In the genomic region with DNA sequence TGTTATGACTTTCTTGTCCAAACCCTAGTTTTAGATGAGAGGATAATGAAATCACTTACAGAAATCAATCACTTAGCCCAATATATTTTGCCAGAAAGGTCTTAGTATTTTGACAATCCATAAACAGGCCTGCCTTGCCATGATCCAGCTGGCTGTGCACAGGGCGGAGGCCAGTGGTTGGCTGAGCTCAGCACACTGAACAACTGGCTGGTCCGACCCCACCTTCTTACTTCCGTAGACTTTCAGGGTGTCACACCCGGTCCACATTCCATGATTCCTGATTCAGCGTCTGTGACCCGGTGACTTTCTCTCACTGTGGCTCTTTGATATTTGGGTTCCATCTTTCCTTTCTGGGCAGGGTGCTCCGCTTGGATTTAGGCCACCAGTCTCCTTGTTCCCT, we compare ENCODE assay signal across 25 mouse cellular contexts.
DNase-seq lines count a peak whose midpoint lies in the region; ATAC-seq lines count a peak whose summit lies in the region.
"Had no signal": no experiment of that assay in that cellular context is flagged by ENCODE, and none has a peak within 500 bp of the region (broad histone marks: within the 10 kb centered on the region; RNA-seq: fewer than 3 reads in every experiment).

No protein-coding gene starts in this region.

- intact Hi-C loops in gastrocnemius, postnatal 14 days (cut with DNase I; ENCODE audit: low total_unique reads) = no loop called here

- H3K27ac ChIP-seq in intestine, embryonic 15.5 days = 0 out of 2 replicates have a peak overlapping the region, but pooled peaks have one; percentile 9
- H3K27ac ChIP-seq in stomach, embryonic 16.5 days (ENCODE audit: low read length) = peak overlapping the region; percentile 49; the same call in 1 of the 2 replicates
- no peak overlapping the region for H3K27ac ChIP-seq in forebrain, embryonic 14.5 days (ENCODE audit: low read depth, low read length)
- H3K27ac ChIP-seq: forebrain, embryonic 13.5 days; kidney, postnatal 0 days; left cerebral cortex, adult 2 months; limb, embryonic 15.5 days; liver, embryonic 14.5 days; macrophage; midbrain, embryonic 15.5 days; neural tube, embryonic 13.5 days had no signal

- no peak overlapping the region for H3K4me2 ChIP-seq in intestine, embryonic 15.5 days (replicated peaks)
- H3K4me2 ChIP-seq in stomach, embryonic 16.5 days (ENCODE audit: low read depth, low read length) = no peak overlapping the region
- no peak overlapping the region for H3K4me2 ChIP-seq in forebrain, embryonic 14.5 days (ENCODE audit: low read length)
- H3K4me2 ChIP-seq: forebrain, embryonic 13.5 days; limb, embryonic 15.5 days; midbrain, embryonic 15.5 days; neural tube, embryonic 13.5 days had no signal

- H3K9me3 ChIP-seq in intestine, embryonic 15.5 days = no peaks in the 10 kb centered on the region
- H3K9me3 ChIP-seq in stomach, embryonic 16.5 days (replicated peaks; ENCODE audit: control insufficient read depth, low read length) = no peaks in the 10 kb centered on the region
- no peaks in the 10 kb centered on the region for H3K9me3 ChIP-seq in forebrain, embryonic 14.5 days (replicated peaks; ENCODE audit: control insufficient read depth, low read length)
- H3K9me3 ChIP-seq: forebrain, embryonic 13.5 days; G1E; limb, embryonic 15.5 days; midbrain, embryonic 15.5 days; neural tube, embryonic 13.5 days had no signal

- H3K36me3 ChIP-seq in intestine, embryonic 15.5 days = no peaks in the 10 kb centered on the region
- no peaks in the 10 kb centered on the region for H3K36me3 ChIP-seq in stomach, embryonic 16.5 days (ENCODE audit: control insufficient read depth, insufficient read depth, low read length)
- no peaks in the 10 kb centered on the region for H3K36me3 ChIP-seq in forebrain, embryonic 14.5 days (ENCODE audit: control insufficient read depth, insufficient read depth, low read length)
- H3K36me3 ChIP-seq: G1E; limb, embryonic 15.5 days; midbrain, embryonic 15.5 days; neural tube, embryonic 13.5 days had no signal

- H3K27me3 ChIP-seq in intestine, embryonic 15.5 days (replicated peaks) = no peaks in the 10 kb centered on the region
- H3K27me3 ChIP-seq in stomach, embryonic 16.5 days (ENCODE audit: control insufficient read depth, insufficient read depth, low read length) = no peaks in the 10 kb centered on the region
- H3K27me3 ChIP-seq in forebrain, embryonic 14.5 days (replicated peaks; ENCODE audit: control insufficient read depth, insufficient read depth, low read length) = no peaks in the 10 kb centered on the region
- H3K27me3 ChIP-seq: forebrain, embryonic 13.5 days; limb, embryonic 15.5 days; midbrain, embryonic 15.5 days; neural tube, embryonic 13.5 days; Patski had no signal

- WGBS in intestine, embryonic 15.5 days = 46% methylated on average over 7 of the region's 7 CpGs
- 42% methylated on average over 7 of the region's 7 CpGs for WGBS in stomach, embryonic 16.5 days
- 96% methylated on average over 7 of the region's 7 CpGs for WGBS in forebrain, embryonic 14.5 days

- H3K4me1 ChIP-seq in intestine, embryonic 15.5 days (replicated peaks) = 0 out of 2 replicates have a peak, but pooled peaks cover 6% of the 10 kb centered on the region
- H3K4me1 ChIP-seq in stomach, embryonic 16.5 days (ENCODE audit: control insufficient read depth, insufficient read depth, low read length) = peaks cover 13% of the 10 kb centered on the region
- H3K4me1 ChIP-seq in forebrain, embryonic 14.5 days (ENCODE audit: control insufficient read depth, insufficient read depth, low read length) = no peaks in the 10 kb centered on the region
- H3K4me1 ChIP-seq: forebrain, embryonic 13.5 days; limb, embryonic 15.5 days; midbrain, embryonic 15.5 days; neural tube, embryonic 13.5 days had no signal

- peak; percentile 79 for ATAC-seq in intestine, embryonic 15.5 days
- peak; percentile 89 for ATAC-seq in stomach, embryonic 16.5 days (ENCODE audit: insufficient read depth, low FRiP score)
- ATAC-seq in forebrain, embryonic 14.5 days = no peak
- ATAC-seq: activated CD4-positive, CD25-positive, alpha-beta regulatory T cell, adult 4 months; forebrain, embryonic 13.5 days; hindbrain, embryonic 16.5 days; midbrain, embryonic 15.5 days; Patski had no signal

- no peak overlapping the region for H3K4me3 ChIP-seq in intestine, embryonic 15.5 days (replicated peaks)
- H3K4me3 ChIP-seq in stomach, embryonic 16.5 days (replicated peaks; ENCODE audit: low read length) = no peak overlapping the region
- no peak overlapping the region for H3K4me3 ChIP-seq in forebrain, embryonic 14.5 days (ENCODE audit: low read depth, low read length)
- H3K4me3 ChIP-seq: forebrain, embryonic 13.5 days; left cerebral cortex, adult 2 months; limb, embryonic 15.5 days; midbrain, embryonic 15.5 days; neural tube, embryonic 13.5 days had no signal

- peak; percentile 7 for DNase-seq in gastrocnemius, postnatal 14 days
- DNase-seq in gastrocnemius, adult 8-10 months (ENCODE audit: low spot score in 2 of 2) = no peak
- DNase-seq in lung, postnatal 14 days = peak; percentile 14
- no peak for DNase-seq in lung, adult 18-20 months
- DNase-seq in forebrain, embryonic 14.5 days (ENCODE audit: low spot score) = no peak
- no peak for DNase-seq in adrenal gland, postnatal 4 days (ENCODE audit: low spot score in 2 of 2)
- DNase-seq: adrenal gland, adult 8-10 months; cerebellum, adult 2 months; cerebellum, postnatal 36 days; gastrocnemius, postnatal 25 days; kidney, adult 18-20 months had no signal

- H3K9ac ChIP-seq in intestine, embryonic 15.5 days = no peak overlapping the region
- no peak overlapping the region for H3K9ac ChIP-seq in stomach, embryonic 16.5 days (ENCODE audit: low read length)
- no peak overlapping the region for H3K9ac ChIP-seq in forebrain, embryonic 14.5 days (ENCODE audit: low read length)
- H3K9ac ChIP-seq: forebrain, embryonic 13.5 days; limb, embryonic 15.5 days; liver, embryonic 14.5 days; midbrain, embryonic 15.5 days; neural tube, embryonic 13.5 days had no signal

Comparison
In these comparisons a context has a peak if more than half of its experiments do, and no peak if none do; other contexts are left out.
1. DNase-seq: peak in gastrocnemius, postnatal 14 days (single experiment) and lung, postnatal 14 days (single experiment); none in gastrocnemius, adult 8-10 months (0 of 2), lung, adult 18-20 months (0 of 2), forebrain, embryonic 14.5 days (single experiment) and adrenal gland, postnatal 4 days (0 of 2).